Mouse (Mus musculus) kidney, embryonic 14.5 days (tissue): ENCODE measurements around the gene Macrod2. TPM values are rescaled to one million over a fixed set of nuclear protein-coding genes. Genes with fewer than 3 reads are reported as not detected.

Experiments
- ATAC-seq: fragments of 200-750 bp; cut with Nextera tagmentation; 2 replicates; pipeline ENCODE4 v1.8.0; 2017; ENCODE audit warnings: moderate number of reproducible peaks, mild to moderate bottlenecking, moderate TSS enrichment, moderate library complexity; ENCODE audit not compliant: low FRiP score, low TSS enrichment
- H3K27ac ChIP-seq: fragments of 300-500 bp; sonication (generic); 2 replicates; pipeline ENCODE4 v1.5.1; 2014; ENCODE audit warnings: low read depth, mild to moderate bottlenecking, low read length, moderate library complexity, mixed read lengths
- H3K27me3 ChIP-seq: fragments of 300-500 bp; sonication (generic); 2 replicates; pipeline ENCODE4 v1.6.1; 2014; ENCODE audit warnings: mild to moderate bottlenecking, low read length; ENCODE audit not compliant: control insufficient read depth, insufficient read depth
- H3K36me3 ChIP-seq: fragments of 300-500 bp; sonication (generic); 2 replicates; pipeline ENCODE4 v1.6.1; 2014; ENCODE audit warnings: low read length, mixed read lengths; ENCODE audit not compliant: control insufficient read depth, insufficient read depth
- H3K4me1 ChIP-seq: fragments of 300-500 bp; sonication (generic); 2 replicates; pipeline ENCODE4 v1.6.1; 2014; ENCODE audit warnings: low read length, mixed read lengths; ENCODE audit not compliant: control insufficient read depth, insufficient read depth
- H3K4me2 ChIP-seq: fragments of 300-500 bp; sonication (generic); replicated peaks from 2 replicates; pipeline ENCODE4 v1.6.1; 2014; ENCODE audit warnings: low read depth, mild to moderate bottlenecking, low read length
- H3K4me3 ChIP-seq: fragments of 300-500 bp; sonication (generic); 2 replicates; pipeline ENCODE4 v1.5.1; 2014; ENCODE audit warnings: mild to moderate bottlenecking, low read length
- H3K9ac ChIP-seq: fragments of 300-500 bp; sonication (generic); 2 replicates; pipeline ENCODE4 v1.6.1; 2014; ENCODE audit warnings: low read depth, mild to moderate bottlenecking, low read length, moderate library complexity
- H3K9me3 ChIP-seq: fragments of 300-500 bp; sonication (generic); 2 replicates; pipeline ENCODE4 v1.6.1; 2016; ENCODE audit warnings: low read length; ENCODE audit not compliant: control insufficient read depth
- WGBS: fragments of 180-500 bp; shearing (Covaris S2); extraction: QIAGEN DNeasy Blood & Tissue Kit; methylation state at CpG from one replicate; pipeline ENCODE4 v1.1.7; 2014; 5-methylcytosine and 5-hydroxymethylcytosine counted together
- polyA plus RNA-seq: library from polyadenylated mRNA; unstranded; fragments of >200 nt; fragmentation: Nextera tagmentation; extraction: Ambion mirVana; gene quantifications from 2 replicates; pipeline ENCODE4 v1.2.1, GENCODE M21; 2014

Gene Macrod2
- polyA plus RNA-seq, 1 experiment from 2014 or later, result 22.2 TPM

GRCm38 (mm10) chr2:141728998-141729397 is 1333.9 kb downstream of the Macrod2 start:
- Histone ChIP-seq H3K4me3 (no peak overlapping the region), H3K36me3 (no peaks in the 10 kb centered on the region), H3K9me3 (no peaks in the 10 kb centered on the region), H3K27ac (no peak overlapping the region), H3K9ac (no peak overlapping the region), H3K4me2 (no peak overlapping the region), H3K4me1 (no peaks in the 10 kb centered on the region), H3K27me3 (no peaks in the 10 kb centered on the region)
- 48% methylated on average over 4 of the region's 4 CpGs for WGBS
- no peak for ATAC-seq

- Histone ChIP-seq H3K4me3 (no peak overlapping the region), H3K4me2 (no peak overlapping the region), H3K36me3 (no peaks in the 10 kb centered on the region), H3K4me1 (no peaks in the 10 kb centered on the region), H3K27me3 (no peaks in the 10 kb centered on the region), H3K9ac (no peak overlapping the region), H3K9me3 (no peaks in the 10 kb centered on the region), H3K27ac (no peak overlapping the region)
- WGBS, result 95% methylated on average over 5 of the region's 5 CpGs
- no peak for ATAC-seq
These were observed 1341.8 kb downstream of the Macrod2 start for GRCm38 (mm10) chr2:141736685-141737456.

DNA sequence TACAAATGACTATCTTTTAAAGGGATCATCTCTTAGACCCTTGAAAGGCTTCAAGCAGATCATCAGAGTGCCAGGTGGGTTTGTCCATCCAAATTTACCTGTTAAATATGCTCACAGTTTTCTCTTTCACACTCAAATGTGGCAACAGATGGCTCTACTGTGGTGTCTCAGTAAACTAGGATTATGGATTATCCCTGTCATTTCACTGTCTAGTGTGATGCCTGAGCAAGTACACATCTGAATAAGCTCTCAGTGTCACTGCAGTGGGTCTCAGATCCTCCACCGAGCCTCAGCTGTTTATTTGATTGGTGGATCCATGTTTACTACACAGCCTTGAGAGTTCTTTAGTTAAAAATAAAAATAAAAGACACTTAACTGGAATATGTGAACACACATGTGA is 1343.6 kb downstream of the Macrod2 start:
- Histone ChIP-seq H3K27ac (no peak overlapping the region), H3K9me3 (no peaks in the 10 kb centered on the region), H3K4me1 (no peaks in the 10 kb centered on the region), H3K36me3 (no peaks in the 10 kb centered on the region), H3K9ac (no peak overlapping the region), H3K4me3 (no peak overlapping the region), H3K4me2 (no peak overlapping the region), H3K27me3 (no peaks in the 10 kb centered on the region)
- 72% methylated on average over 1 of the region's 1 CpGs for WGBS
- no peak for ATAC-seq

DNA sequence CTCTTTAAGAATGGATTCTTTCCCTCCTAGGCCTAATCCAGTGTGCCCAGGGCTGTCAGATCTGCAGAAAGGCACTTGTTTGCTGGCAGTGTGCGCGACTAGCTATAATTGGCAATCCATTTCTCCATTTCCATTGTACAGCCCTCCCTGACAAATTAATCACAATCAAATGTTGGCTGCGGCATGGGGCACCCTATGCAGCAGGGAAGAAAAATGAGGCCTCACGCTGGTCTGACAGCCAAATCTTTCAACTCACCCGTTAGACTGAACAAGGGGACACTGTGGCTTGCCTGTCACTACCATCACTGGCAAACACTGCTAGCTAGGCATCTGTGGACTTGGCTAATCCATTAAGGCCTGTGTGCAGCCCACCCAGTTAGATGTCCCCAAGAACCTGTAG is 1345.2 kb downstream of the Macrod2 start:
- Histone ChIP-seq H3K36me3 (no peaks in the 10 kb centered on the region), H3K27me3 (no peaks in the 10 kb centered on the region), H3K27ac (no peak overlapping the region), H3K4me3 (no peak overlapping the region), H3K4me1 (no peaks in the 10 kb centered on the region), H3K9me3 (no peaks in the 10 kb centered on the region), H3K4me2 (no peak overlapping the region), H3K9ac (no peak overlapping the region)
- no peak for ATAC-seq
- WGBS, result 87% methylated on average over 5 of the region's 5 CpGs

DNA sequence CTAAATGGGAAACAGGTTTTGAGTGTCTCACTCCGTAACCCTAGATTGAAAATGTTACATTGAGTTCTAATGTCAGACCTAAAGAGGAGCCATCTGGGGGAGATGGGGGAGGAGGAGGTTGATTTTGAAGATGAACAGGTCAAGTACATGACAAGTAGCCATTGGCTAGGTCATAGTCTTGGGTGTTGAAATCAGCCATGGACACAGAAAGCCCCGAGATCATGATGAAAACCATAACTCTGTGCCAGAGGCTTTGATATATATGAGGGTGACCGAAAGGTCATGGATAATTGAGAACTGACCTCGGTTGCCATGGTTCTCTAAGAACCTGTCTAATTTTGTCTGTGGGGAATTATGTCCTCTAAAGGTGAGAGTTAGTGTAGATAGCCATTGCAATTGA is 1405.1 kb downstream of the Macrod2 start:
- Histone ChIP-seq H3K4me2 (no peak overlapping the region), H3K9ac (no peak overlapping the region), H3K27me3 (no peaks in the 10 kb centered on the region), H3K27ac (no peak overlapping the region), H3K36me3 (no peaks in the 10 kb centered on the region), H3K4me1 (no peaks in the 10 kb centered on the region), H3K4me3 (no peak overlapping the region), H3K9me3 (no peaks in the 10 kb centered on the region)
- no peak for ATAC-seq
- WGBS, result 60% methylated on average over 4 of the region's 4 CpGs

DNA sequence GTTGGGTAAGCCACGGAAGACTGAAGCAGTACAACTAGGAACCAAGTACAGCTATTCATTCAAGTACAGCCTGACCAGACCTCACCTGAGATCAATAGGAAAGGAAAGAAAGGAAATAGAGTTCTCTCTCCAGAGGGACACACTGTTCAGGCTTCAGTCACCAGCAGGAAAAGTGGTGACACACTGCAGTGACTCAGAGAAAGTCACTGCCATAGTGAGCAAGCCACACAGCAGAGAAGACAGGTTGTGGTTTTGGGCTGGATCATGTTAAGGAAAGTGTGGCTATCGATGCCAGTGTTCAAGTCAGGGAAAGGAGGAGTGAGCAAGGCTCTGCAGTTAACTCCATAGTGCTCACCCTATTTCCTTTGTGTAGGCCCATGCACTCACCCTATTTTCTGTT is 1405.8 kb downstream of the Macrod2 start:
- no peak overlapping the region for H3K9ac ChIP-seq
- no peaks in the 10 kb centered on the region for H3K36me3 ChIP-seq
- no peak overlapping the region for H3K4me2 ChIP-seq
- no peak overlapping the region for H3K4me3 ChIP-seq
- H3K9me3 ChIP-seq, result no peaks in the 10 kb centered on the region
- no peaks in the 10 kb centered on the region for H3K4me1 ChIP-seq
- no peak for ATAC-seq
- H3K27ac ChIP-seq, result no peak overlapping the region
- H3K27me3 ChIP-seq, result no peaks in the 10 kb centered on the region
- 76% methylated on average over 2 of the region's 2 CpGs for WGBS

DNA sequence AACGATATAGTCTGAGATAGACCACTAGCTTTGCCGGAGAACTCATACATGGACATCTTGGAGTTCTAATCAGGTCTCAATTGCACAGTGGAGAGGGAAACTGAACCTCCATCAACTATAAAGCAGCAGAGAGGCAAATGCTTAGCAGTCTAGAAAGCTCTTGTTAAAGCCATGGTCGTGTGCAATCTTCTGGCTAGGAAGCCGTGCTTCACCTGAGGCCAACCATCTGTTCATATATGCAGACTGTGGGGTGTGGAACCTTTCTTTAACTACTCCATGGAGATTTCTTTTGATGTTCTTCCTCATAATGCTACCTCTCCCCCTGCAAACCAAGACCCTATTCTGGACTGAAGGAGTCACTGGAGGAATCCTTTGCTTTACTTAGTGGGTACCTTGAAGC is 1421.2 kb downstream of the Macrod2 start:
- H3K27ac ChIP-seq, result no peak overlapping the region
- no peaks in the 10 kb centered on the region for H3K36me3 ChIP-seq
- no peak overlapping the region for H3K4me3 ChIP-seq
- no peaks in the 10 kb centered on the region for H3K27me3 ChIP-seq
- no peaks in the 10 kb centered on the region for H3K9me3 ChIP-seq
- no peak overlapping the region for H3K4me2 ChIP-seq
- H3K9ac ChIP-seq, result no peak overlapping the region
- no peaks in the 10 kb centered on the region for H3K4me1 ChIP-seq
- WGBS, result 94% methylated on average over 4 of the region's 4 CpGs
- ATAC-seq, result no peak

GRCm38 (mm10) chr2:141817546-141818180 is 1422.6 kb downstream of the Macrod2 start:
- no peaks in the 10 kb centered on the region for H3K4me1 ChIP-seq
- no peak for ATAC-seq
- WGBS, result 86% methylated on average over 4 of the region's 4 CpGs

GRCm38 (mm10) chr2:141820795-141821194 is 1425.7 kb downstream of the Macrod2 start:
- no peak overlapping the region for H3K4me3 ChIP-seq
- no peak overlapping the region for H3K9ac ChIP-seq
- H3K27ac ChIP-seq, result no peak overlapping the region
- no peak for ATAC-seq
- no peaks in the 10 kb centered on the region for H3K9me3 ChIP-seq
- H3K4me1 ChIP-seq, result no peaks in the 10 kb centered on the region
- H3K4me2 ChIP-seq, result no peak overlapping the region
- no peaks in the 10 kb centered on the region for H3K36me3 ChIP-seq
- H3K27me3 ChIP-seq, result no peaks in the 10 kb centered on the region

More at GRCm38 (mm10) chr2:141817546-141818180, 1422.6 kb downstream of the Macrod2 start:
- Histone ChIP-seq H3K27ac (no peak overlapping the region), H3K27me3 (no peaks in the 10 kb centered on the region), H3K36me3 (no peaks in the 10 kb centered on the region), H3K9ac (no peak overlapping the region), H3K9me3 (no peaks in the 10 kb centered on the region), H3K4me2 (no peak overlapping the region), H3K4me3 (no peak overlapping the region)
